Mouse (Mus musculus): ENCODE measurements around the gene Vmn2r19.

DNA sequence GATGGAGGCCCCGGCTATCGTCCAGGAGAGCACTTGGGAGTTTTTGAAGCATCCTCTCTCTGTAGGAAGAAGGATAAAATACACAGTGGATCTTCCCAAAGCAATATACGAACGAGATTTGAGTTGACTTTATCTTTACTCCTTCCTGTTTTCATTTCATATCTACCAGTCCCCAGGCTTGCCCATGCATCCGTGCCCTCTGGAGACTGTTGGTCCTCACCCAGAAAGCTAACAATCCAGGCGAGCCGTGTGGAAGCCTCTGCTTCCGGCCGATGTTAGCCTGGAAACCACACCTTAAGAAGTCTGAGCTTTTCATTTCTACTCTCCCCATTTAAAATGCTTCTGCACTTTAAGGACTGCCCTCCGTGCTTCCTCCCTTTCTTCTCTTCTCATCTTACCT, 19.2 kb upstream of the Vmn2r19 start:
- TF ChIP-seq CTCF (IDR thresholded peaks at IDR 0.05; ENCODE audit: low read depth) (no peak), EP300 (optimal IDR thresholded peaks at IDR 0.05) (no peak)

Data from stomach, postnatal 0 days (tissue).